Mouse (Mus musculus) neural tube, embryonic 12.5 days (tissue): ENCODE results near the gene Gm49486. TPM values are rescaled to one million over a fixed set of nuclear protein-coding genes. Genes with fewer than 3 reads are reported as not detected.

Experiments
- ATAC-seq: fragments of 200-750 bp; cut with Nextera tagmentation; 2 replicates; pipeline ENCODE4 v1.8.0; 2017; ENCODE audit warnings: low read depth, mild to moderate bottlenecking, moderate TSS enrichment, moderate library complexity; ENCODE audit not compliant: low FRiP score
- H3K27ac ChIP-seq: fragments of 300-500 bp; sonication (generic); 2 replicates; pipeline ENCODE4 v1.5.1; 2016
- H3K27me3 ChIP-seq: fragments of 300-500 bp; sonication (generic); replicated peaks from 2 replicates; pipeline ENCODE4 v1.6.1; 2016; ENCODE audit warnings: mild to moderate bottlenecking
- H3K36me3 ChIP-seq: fragments of 300-500 bp; sonication (generic); 2 replicates; pipeline ENCODE4 v1.6.1; 2016; ENCODE audit warnings: mild to moderate bottlenecking
- H3K4me1 ChIP-seq: fragments of 300-500 bp; sonication (generic); 2 replicates; pipeline ENCODE4 v1.6.1; 2016
- H3K4me2 ChIP-seq: fragments of 300-500 bp; sonication (generic); replicated peaks from 2 replicates; pipeline ENCODE4 v1.6.1; 2016; ENCODE audit warnings: mild to moderate bottlenecking
- H3K4me3 ChIP-seq: fragments of 300-500 bp; sonication (generic); 2 replicates; pipeline ENCODE4 v1.5.1; 2016
- H3K9ac ChIP-seq: fragments of 300-500 bp; sonication (generic); 2 replicates; pipeline ENCODE4 v1.6.1; 2016; ENCODE audit warnings: mild to moderate bottlenecking
- H3K9me3 ChIP-seq: fragments of 300-500 bp; sonication (generic); 2 replicates; pipeline ENCODE4 v1.6.1; 2016; ENCODE audit warnings: mild to moderate bottlenecking
- WGBS: fragments of 180-500 bp; shearing (Covaris S2); methylation state at CpG from one replicate; pipeline ENCODE4 v1.1.7; 2016; 5-methylcytosine and 5-hydroxymethylcytosine counted together
- polyA plus RNA-seq: library from polyadenylated mRNA; unstranded; fragments of >200 nt; fragmentation: Nextera tagmentation; extraction: Ambion mirVana; gene quantifications from 2 replicates; pipeline ENCODE4 v1.2.1, GENCODE M21; 2016

The Gm49486 gene
- polyA plus RNA-seq, 1 experiment from 2014 or later = 1.3 TPM

- Histone ChIP-seq H3K9ac (no peak overlapping the region), H3K27me3 (no peaks in the 10 kb centered on the region), H3K4me1 (no peaks in the 10 kb centered on the region), H3K9me3 (no peaks in the 10 kb centered on the region), H3K27ac (no peak overlapping the region), H3K4me2 (no peak overlapping the region), H3K36me3 (peaks cover 30% of the 10 kb centered on the region), H3K4me3 (no peak overlapping the region)
- 86% methylated on average over 8 of the region's 8 CpGs for WGBS
- ATAC-seq = no peak
Measured at GRCm38 (mm10) chr15:79303725-79304124, 74.5 kb downstream of the Gm49486 start.

DNA sequence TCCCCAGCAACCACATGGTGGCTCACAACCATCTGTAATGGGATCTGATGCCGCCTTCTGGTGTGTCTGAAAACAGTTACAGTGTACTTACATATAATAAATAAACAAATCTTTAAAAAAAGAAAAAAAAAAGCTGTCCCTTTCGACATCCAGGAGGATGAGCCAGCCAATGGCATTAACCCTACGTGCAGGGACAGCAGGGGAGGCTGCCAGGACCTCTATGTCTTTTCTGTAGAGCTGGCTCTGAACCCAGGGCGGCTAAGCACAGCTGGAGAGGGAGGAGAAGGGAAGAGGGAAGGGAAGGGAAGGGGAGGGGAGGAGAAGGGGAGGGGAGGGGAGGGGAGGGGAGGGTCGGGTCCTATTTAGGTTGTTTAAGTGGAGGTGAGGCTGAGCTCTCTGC, 75.6 kb downstream of the Gm49486 start:
- no peaks in the 10 kb centered on the region for H3K27me3 ChIP-seq
- no peaks in the 10 kb centered on the region for H3K9me3 ChIP-seq
- no peak overlapping the region for H3K27ac ChIP-seq
- no peak overlapping the region for H3K4me3 ChIP-seq
- H3K4me2 ChIP-seq = no peak overlapping the region
- ATAC-seq = no peak
- WGBS = 69% methylated on average over 4 of the region's 5 CpGs
- peaks cover 31% of the 10 kb centered on the region for H3K36me3 ChIP-seq
- H3K4me1 ChIP-seq = no peaks in the 10 kb centered on the region
- no peak overlapping the region for H3K9ac ChIP-seq

DNA sequence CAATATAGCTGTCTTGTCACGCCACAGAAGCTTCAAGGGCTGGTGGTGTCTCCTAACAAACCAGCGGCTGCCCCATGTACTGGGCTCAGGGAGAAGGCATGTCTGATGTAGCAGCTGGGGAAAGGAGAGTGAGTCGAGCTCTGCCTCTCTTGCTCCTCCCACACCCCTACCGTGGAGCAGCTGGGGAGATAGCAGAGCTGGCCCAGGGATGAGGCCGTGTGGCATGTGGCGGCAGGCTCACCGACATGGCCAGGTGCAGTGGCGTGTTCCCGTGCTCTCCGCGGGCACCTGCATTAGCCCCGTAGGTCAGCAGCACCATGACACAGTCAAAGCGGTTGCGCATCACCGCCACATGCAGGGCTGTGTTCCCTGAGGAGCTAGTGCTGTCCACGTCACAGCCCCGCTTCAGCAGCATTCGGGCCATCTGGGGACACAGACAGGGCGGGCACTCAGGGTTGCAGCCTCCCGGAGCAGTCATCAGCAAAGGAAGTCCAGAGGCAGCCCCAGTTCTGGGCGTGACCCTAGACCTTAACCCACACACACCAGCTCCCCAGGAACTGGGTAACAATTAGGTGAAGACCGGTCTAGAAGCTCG, 76.9 kb downstream of the Gm49486 start:
- H3K9me3 ChIP-seq = no peaks in the 10 kb centered on the region
- 75% methylated on average over 23 of the region's 23 CpGs for WGBS
- H3K27ac ChIP-seq = no peak overlapping the region
- no peaks in the 10 kb centered on the region for H3K4me1 ChIP-seq
- H3K27me3 ChIP-seq = no peaks in the 10 kb centered on the region
- H3K9ac ChIP-seq = no peak overlapping the region
- peaks cover 30% of the 10 kb centered on the region for H3K36me3 ChIP-seq
- ATAC-seq = no peak
- H3K4me3 ChIP-seq = no peak overlapping the region
- no peak overlapping the region for H3K4me2 ChIP-seq

Other genes with a start within 250 kb of the Gm49486 start
- 487 and 528 TPM in 2 replicates for gene H1f0, start 200.9 kb upstream of the Gm49486 start, polyA plus RNA-seq
- not detected in 2 replicates for gene Galr3, start 187.5 kb upstream of the Gm49486 start, polyA plus RNA-seq
- 62.5 and 64.2 TPM in 2 replicates for gene Ankrd54, start 166.5 kb upstream of the Gm49486 start, polyA plus RNA-seq
- 197 and 205 TPM in 2 replicates for gene Eif3l, start 154.2 kb upstream of the Gm49486 start, polyA plus RNA-seq
- gene Micall1, start 120.5 kb upstream of the Gm49486 start, polyA plus RNA-seq = 12.0 and 12.5 TPM in 2 replicates
- gene Polr2f, start 88.4 kb upstream of the Gm49486 start, polyA plus RNA-seq = 318 and 338 TPM in 2 replicates
- gene 1700088E04Rik, start 88.1 kb upstream of the Gm49486 start, polyA plus RNA-seq = 9.4 and 11.7 TPM in 2 replicates
- gene Sox10, start 64.2 kb upstream of the Gm49486 start, polyA plus RNA-seq = 27.4 and 35.8 TPM in 2 replicates
- gene Pick1, start 218 bp upstream of the Gm49486 start, polyA plus RNA-seq = 72.6 and 78.2 TPM in 2 replicates
- gene Slc16a8, start 25.4 kb downstream of the Gm49486 start, polyA plus RNA-seq = 0.14 and 0.27 TPM in 2 replicates
- 2.6 and 2.7 TPM in 2 replicates for gene Baiap2l2, start 56.1 kb downstream of the Gm49486 start, polyA plus RNA-seq
- gene Pla2g6, start 99.0 kb downstream of the Gm49486 start, polyA plus RNA-seq = 40.1 and 40.4 TPM in 2 replicates
- gene Maff, start 117.2 kb downstream of the Gm49486 start, polyA plus RNA-seq = 0.92 and 1.4 TPM in 2 replicates
- gene Tmem184b, start 174.2 kb downstream of the Gm49486 start, polyA plus RNA-seq = 44.3 and 50.4 TPM in 2 replicates
- gene Csnk1e, start 226.2 kb downstream of the Gm49486 start, polyA plus RNA-seq = 303 and 308 TPM in 2 replicates